Mouse (Mus musculus): ENCODE data around the gene Epha4. TPM values are rescaled to one million over a fixed set of nuclear protein-coding genes. Genes with fewer than 3 reads are reported as not detected.

Gene Epha4
- polyA plus RNA-seq, 3 experiments from 2014 or later, result 0.39 TPM; not detected in 2

DNA sequence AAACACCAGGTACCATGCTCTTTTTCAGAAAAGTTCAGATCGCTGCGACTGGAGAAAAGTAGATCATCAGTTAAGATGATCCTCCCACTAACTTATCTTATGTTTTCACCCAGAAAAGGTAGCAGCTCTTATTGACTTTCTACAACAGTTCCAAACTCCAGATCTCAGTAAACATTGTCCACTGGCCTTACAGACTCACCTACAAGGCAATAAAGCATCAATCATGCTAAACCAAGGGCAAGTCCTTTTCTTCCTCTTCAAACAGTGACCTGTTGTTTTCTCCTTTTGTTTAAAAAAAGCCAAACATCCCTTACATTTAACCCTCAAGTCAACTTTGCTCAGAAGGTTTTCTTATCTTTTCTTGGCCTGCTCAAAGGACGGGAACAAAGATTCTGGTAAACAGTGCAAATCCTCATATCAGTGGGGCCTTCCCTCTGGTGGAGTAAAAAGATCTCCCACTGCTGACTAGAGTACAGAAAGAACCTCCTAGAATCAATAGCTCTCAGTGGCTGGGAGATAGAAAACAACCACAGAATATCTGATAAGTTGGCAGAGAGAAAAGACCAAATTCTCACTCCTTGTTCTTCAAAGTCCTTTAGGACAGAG, 39.0 kb downstream of the Epha4 start:
- no peak for ATAC-seq

- ATAC-seq, result no peak
These were observed 41.2 kb downstream of the Epha4 start for GRCm38 (mm10) chr1:77473446-77474376.

DNA sequence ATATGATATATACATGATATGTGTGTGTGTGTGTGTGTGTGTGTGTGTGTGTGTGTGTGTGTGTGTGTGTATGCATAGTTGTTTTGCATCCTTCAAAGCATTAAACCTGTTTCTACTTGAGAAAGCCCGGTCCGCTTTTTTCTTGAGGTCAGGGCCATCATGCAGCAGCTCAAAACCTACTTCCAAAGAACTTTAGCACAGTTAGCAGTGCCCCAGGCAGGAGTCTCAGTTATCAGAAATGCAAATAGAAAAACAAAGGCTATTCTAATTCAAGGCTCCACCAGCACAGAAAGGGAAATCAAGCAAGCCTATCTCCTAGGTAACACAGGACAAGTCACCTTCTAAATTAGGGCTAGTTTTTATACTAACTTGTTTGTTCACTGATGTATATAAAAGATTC, 42.3 kb downstream of the Epha4 start:
- no peak for ATAC-seq

- no peak for ATAC-seq
These were observed 43.4 kb downstream of the Epha4 start for GRCm38 (mm10) chr1:77471447-77471846.

- no peak for ATAC-seq
These were observed 43.9 kb downstream of the Epha4 start for GRCm38 (mm10) chr1:77471037-77471436.

DNA sequence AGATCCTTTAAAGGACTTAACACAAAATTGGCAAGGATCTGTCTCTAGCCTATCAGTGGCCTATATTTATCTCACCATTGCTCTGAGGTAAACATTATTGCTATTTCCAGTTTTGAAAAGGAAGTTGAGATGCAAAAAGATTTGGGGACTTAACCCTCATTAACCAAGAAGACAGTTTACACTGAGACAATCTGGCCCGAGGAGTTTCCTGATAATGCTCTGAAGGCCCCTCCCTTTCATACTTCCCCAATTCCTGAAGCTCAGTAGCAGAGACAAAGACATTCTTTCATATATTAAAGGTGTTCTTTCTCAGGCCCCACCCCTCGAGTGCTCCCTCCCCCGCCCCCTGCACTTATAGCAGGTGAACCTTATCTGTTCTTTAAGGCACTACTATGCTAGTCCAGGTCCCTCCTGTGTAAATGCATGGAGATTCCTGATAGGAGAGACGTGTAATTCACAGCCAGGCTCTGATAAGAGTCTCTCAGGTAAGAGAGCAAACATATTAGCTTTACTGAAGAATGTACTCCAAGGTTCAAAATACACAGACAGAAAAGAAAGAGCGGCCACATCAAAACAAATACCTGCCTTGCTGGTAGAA, 46.1 kb downstream of the Epha4 start:
- no peak for ATAC-seq

DNA sequence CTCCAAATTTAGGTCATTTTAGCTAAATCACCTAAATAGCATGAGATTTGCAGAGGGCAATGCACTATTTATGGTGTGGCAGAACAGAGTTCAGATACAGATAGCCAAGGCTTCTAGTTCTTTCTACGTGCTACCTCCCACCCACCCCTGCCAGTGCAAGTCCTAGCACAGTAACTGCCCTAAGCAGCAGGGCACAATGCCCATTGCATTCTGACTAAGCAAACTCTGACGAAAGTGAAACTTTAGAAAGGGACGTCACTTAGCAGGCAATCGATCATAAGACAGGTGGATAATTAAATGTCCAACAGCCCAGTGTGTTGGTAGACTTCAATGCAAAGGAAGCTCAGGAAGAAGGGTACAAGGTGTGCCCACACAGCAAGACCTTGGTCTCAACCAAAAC, 49.4 kb downstream of the Epha4 start:
- ATAC-seq, result no peak

- no peak for ATAC-seq
These were observed 50.8 kb downstream of the Epha4 start for GRCm38 (mm10) chr1:77464108-77464507.

DNA sequence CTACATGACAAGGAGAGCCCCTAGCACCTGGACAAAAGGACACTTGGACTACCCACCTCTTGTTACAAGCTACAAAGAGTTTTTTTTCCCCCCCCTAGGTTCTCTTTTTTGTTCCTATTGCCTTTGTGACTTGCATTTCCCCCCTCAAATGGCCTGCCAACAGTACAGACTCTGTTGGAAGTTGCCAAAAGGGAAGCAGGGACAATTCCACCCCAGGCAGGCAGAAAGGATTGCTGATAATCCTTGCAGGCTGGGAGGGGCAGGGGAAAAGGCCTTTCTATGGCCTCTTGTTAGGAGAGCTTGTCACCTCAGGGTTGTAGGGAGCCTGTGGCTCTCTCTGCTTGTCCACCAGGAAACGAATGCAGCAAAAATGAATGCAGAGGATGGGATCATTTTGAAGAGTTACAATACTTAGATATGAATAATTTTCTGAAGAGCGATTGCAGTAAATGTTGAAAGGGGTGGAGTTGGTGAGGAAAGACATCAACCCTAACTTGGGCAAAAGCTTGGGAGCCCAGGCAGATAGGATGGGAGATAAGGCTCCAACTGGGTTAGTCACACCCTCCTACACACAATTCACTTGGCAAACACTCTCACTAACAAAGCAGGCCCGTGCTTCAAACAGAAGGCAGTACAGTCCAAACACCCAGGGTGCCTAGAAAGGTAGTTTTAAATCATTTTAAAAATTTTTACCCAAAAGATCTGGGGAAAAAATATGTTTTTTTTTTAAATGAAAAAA, 52.8 kb downstream of the Epha4 start:
- ATAC-seq, result no peak

- no peak for ATAC-seq
These were observed 53.9 kb downstream of the Epha4 start for GRCm38 (mm10) chr1:77460831-77461629.

GRCm38 (mm10) chr1:77458751-77459385, 56.0 kb downstream of the Epha4 start:
- no peak for ATAC-seq

- ATAC-seq, result no peak
These were observed 57.5 kb downstream of the Epha4 start for GRCm38 (mm10) chr1:77457446-77457800.

DNA sequence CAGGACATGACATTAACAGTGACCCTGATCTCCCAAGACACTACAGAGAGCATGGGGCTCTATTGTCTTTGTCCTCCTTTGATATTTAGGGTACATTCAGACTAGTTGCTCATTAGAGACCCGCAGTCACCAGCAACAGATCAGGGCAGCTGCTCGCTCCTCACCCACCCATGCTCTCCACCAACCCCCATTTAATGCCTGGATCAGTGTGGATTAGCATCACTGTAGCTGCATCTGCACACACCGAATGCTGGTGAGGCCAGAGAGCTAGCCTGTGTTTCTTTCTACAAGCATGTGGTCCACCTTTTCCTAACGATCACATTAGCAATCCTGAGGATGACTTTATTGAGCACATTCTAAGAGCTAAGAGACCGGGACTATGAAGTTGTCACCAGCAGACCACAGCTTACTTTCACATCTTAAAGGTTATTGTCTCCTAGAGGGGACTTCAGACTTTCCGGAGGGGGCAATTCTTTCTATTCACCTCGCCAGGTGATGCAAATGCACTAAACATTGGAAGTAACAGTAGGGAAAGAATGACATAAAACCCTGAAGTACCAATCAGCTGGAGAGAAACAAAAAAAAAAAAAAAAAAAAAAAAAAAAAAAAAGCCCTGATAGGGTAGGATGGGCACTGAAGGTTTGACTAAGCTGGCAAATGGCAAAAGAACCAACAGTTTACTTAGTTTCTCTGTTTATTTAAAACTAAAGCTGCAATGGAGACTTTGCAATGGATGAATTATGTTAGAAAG, 58.0 kb downstream of the Epha4 start:
- ATAC-seq, result no peak

DNA sequence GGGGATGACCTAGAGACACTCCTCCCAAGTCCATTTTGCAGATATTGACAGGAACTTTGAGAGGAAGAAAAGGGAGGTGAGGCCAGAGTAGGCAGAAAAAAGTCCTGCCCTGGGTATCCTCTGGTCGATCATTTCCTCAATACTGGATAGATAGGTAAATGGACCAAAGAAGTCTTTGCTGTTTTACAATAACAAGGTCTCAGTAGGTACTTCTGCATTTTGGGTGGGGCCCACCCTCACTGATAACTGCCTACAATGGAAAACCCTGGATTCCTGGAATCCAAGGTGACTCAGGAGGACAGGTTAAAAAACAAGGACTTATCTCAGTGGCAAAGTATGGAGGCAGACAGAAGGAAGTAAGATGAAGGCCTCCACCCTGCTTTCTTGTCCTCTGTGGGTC, 61.1 kb downstream of the Epha4 start:
- ATAC-seq, result no peak

- no peak for ATAC-seq
These were observed 62.2 kb downstream of the Epha4 start for GRCm38 (mm10) chr1:77452721-77453120.

DNA sequence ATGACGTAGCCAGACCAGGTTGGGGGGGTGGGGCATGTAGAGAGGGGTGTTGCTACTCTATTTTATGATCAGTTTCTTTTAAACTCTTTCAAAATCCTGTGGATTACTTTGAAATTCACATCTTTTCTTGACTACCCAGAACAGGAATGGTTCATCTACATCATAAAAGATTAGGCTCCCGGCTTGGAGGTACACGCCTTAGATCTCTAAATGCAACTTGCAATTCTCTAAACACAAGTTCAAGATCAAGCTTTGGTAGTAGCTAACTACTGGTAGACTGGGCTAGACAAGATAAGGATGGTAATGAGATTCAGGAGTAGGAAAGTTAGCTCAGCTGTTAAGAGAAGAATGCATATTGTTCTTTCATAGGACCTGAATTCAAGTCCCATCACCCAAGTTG, 63.3 kb downstream of the Epha4 start:
- no peak for ATAC-seq

GRCm38 (mm10) chr1:77450201-77450600, 64.7 kb downstream of the Epha4 start:
- no peak for ATAC-seq

GRCm38 (mm10) chr1:77447061-77447614, 67.8 kb downstream of the Epha4 start:
- no peak for ATAC-seq

DNA sequence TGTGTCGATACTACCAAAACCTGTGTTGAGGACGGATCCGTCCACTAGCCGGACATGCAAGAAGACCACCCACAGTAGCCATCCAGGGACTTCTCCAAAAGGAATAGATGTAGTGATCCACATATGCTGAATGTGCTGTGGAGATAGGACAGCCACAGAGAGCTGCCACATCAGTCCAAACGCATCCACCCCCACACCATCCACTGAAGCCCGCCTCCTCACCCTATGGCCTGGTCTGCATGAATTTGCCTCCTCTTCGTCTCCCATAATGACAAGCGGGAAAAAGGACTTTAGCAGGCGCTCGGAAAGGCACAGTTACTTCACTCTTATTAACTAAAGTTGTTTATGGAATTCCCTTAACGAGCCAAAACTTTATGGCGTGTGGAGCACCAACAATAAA, 68.5 kb downstream of the Epha4 start:
- no peak for ATAC-seq

DNA sequence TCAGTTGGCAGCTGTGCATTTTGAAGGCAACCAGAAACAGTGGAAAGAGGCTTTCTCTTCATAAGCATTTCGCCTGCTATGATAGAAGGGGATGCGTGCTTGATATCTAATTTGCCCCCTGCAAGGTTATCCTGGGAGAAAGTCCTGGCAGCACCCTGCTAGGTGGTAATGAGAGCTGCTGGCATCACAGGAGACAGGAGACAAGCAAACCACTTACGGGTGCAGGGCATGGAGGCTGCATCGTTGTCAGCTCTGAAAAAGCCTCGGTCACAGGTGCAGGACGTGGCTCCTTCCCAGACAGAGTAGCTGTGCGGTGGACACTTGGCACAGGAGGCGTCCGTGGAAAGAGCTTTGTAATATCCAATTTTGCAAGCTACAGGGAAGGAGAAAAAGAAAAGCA, 70.2 kb downstream of the Epha4 start:
- ATAC-seq, result no peak

DNA sequence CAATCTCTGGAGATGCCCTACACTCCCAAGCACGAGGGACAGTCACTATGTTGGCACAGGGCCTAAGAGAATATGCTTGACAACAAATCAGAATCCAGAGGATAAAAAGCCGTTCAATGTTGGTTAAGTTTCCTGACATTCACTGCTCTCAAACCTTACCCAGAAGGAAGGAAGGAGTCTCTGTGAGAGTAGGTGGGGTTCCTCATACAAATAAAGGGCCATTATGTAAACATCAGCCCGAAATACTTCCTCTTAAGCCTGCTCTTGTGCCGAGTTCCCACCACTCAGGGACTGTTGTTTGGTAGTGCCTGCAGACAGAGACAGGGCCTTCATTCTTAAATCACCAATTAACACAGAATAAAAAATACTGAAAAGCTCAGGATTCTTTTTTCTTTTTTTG, 72.9 kb downstream of the Epha4 start:
- no peak for ATAC-seq
